Mouse (Mus musculus) kidney, embryonic 15.5 days (tissue): Measurements from ENCODE around the gene Xpo1. TPM values are rescaled to one million over a fixed set of nuclear protein-coding genes. Genes with fewer than 3 reads are reported as not detected.

Experiments
- ATAC-seq: fragments of 200-750 bp; cut with Nextera tagmentation; replicated peaks from 2 replicates; pipeline ENCODE4 v1.8.0; 2017; ENCODE audit warnings: moderate TSS enrichment; ENCODE audit not compliant: low FRiP score
- H3K27ac ChIP-seq: fragments of 300-500 bp; sonication (generic); 2 replicates; pipeline ENCODE4 v1.5.1; 2015; ENCODE audit warnings: mild to moderate bottlenecking, inconsistent platforms
- H3K27me3 ChIP-seq: fragments of 300-500 bp; sonication (generic); 2 replicates; pipeline ENCODE4 v1.6.1; 2015; ENCODE audit warnings: inconsistent platforms
- H3K36me3 ChIP-seq: fragments of 300-500 bp; sonication (generic); 2 replicates; pipeline ENCODE4 v1.6.1; 2015; ENCODE audit warnings: inconsistent platforms
- H3K4me1 ChIP-seq: fragments of 300-500 bp; sonication (generic); 2 replicates; pipeline ENCODE4 v1.6.1; 2015; ENCODE audit warnings: inconsistent platforms
- H3K4me2 ChIP-seq: fragments of 300-500 bp; sonication (generic); 2 replicates; pipeline ENCODE4 v1.6.1; 2015; ENCODE audit warnings: moderate library complexity, mild to moderate bottlenecking, inconsistent platforms
- H3K4me3 ChIP-seq: fragments of 300-500 bp; sonication (generic); replicated peaks from 2 replicates; pipeline ENCODE4 v1.5.1; 2015; ENCODE audit warnings: mild to moderate bottlenecking, inconsistent platforms
- H3K9ac ChIP-seq: fragments of 300-500 bp; sonication (generic); 2 replicates; pipeline ENCODE4 v1.6.1; 2015; ENCODE audit warnings: mild to moderate bottlenecking, inconsistent platforms
- H3K9me3 ChIP-seq: fragments of 300-500 bp; sonication (generic); replicated peaks from 2 replicates; pipeline ENCODE4 v1.6.1; 2016; ENCODE audit warnings: inconsistent platforms
- WGBS: fragments of 180-500 bp; shearing (Covaris S2); methylation state at CpG from one replicate; pipeline ENCODE4 v1.1.7; 2015; ENCODE audit warnings: mixed read lengths; 5-methylcytosine and 5-hydroxymethylcytosine counted together
- polyA plus RNA-seq: library from polyadenylated mRNA; unstranded; fragments of >200 nt; fragmentation: Nextera tagmentation; extraction: Ambion mirVana; gene quantifications from 2 replicates; pipeline ENCODE4 v1.2.1, GENCODE M21; 2015

Gene Xpo1
- 102 and 109 TPM in 2 replicates for polyA plus RNA-seq

DNA sequence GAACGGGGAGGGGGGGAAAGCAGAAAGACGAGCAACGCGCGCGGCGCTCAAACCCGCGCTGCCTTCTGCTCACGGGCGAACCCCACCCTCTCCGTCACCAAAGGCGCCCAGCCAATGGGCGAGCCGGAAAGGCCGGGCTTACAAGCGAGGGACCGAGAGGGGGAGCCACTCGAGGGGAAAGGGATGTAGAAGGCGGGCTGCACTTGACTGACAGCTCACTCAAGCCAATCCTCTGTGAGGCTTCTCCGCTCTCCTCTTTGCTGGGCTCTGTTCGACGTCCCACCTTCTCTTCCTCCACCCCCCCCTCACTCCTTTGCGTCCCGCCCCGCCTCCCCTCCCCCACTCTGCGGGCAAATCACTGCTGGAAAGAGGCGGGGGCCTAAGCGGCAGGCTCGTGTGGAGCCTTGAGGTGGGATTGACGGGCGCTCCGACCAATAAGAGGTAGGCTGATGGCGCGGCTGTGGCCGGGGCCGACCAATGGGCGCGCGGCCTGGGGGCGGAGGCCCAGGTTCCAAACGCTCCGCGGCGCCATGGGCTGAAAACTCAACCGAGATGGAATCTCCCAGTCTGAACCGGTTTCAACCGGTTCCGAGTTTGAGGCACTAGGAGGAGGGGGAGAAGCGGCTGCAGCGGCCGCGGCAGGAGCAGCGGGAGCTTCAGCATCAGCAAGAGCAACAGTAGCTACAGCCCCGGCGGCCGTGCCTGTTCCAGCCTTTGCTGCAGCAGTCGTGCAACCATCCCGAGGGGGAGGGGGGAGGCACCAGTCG, at the start of gene Xpo1:
TSS of gene Xpo1 (plus strand) at position 615 of the 767 bp plus-strand sequence.
- Histone ChIP-seq H3K27ac (peak within 1 kb of the TSS; percentile 100), H3K4me1 (peaks cover 28% of the 10 kb centered on the region), H3K4me2 (peak within 1 kb of the TSS; percentile 74), H3K27me3 (no peaks in the 10 kb centered on the region), H3K9ac (peak within 1 kb of the TSS; percentile 100), H3K36me3 (peaks cover 4% of the 10 kb centered on the region; the same call in 1 of the 2 replicates), H3K4me3 (peak within 1 kb of the TSS; percentile 98), H3K9me3 (no peaks in the 10 kb centered on the region)
- WGBS, result 0% methylated on average over 60 of the region's 60 CpGs
- ATAC-seq, result peak; percentile 98

DNA sequence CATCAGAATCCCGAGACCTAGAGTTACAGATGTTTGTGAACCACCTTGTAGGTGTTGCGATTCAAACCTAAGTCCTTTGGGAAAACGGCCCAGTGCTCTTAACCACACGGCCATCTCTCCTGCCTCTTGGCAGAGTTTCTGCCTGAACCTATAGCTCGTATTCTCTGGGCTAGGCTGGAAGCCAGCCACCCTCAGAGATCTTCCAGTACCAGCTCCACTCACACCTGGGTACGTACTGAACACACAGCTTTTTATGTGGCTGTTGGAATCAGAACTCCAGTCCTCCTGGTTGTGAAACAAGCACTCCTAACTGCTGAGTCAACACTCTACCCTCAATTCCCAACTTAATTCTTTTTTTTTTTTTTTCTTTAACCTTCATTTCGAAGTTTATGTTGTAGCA, 46.1 kb upstream of the Xpo1 start:
- Histone ChIP-seq H3K9me3 (no peaks in the 10 kb centered on the region), H3K9ac (no peak overlapping the region), H3K36me3 (no peaks in the 10 kb centered on the region), H3K27me3 (no peaks in the 10 kb centered on the region), H3K4me2 (no peak overlapping the region), H3K27ac (no peak overlapping the region), H3K4me3 (no peak overlapping the region), H3K4me1 (peaks cover 7% of the 10 kb centered on the region)
- WGBS, result 89% methylated on average over 7 of the region's 7 CpGs
- no peak for ATAC-seq

DNA sequence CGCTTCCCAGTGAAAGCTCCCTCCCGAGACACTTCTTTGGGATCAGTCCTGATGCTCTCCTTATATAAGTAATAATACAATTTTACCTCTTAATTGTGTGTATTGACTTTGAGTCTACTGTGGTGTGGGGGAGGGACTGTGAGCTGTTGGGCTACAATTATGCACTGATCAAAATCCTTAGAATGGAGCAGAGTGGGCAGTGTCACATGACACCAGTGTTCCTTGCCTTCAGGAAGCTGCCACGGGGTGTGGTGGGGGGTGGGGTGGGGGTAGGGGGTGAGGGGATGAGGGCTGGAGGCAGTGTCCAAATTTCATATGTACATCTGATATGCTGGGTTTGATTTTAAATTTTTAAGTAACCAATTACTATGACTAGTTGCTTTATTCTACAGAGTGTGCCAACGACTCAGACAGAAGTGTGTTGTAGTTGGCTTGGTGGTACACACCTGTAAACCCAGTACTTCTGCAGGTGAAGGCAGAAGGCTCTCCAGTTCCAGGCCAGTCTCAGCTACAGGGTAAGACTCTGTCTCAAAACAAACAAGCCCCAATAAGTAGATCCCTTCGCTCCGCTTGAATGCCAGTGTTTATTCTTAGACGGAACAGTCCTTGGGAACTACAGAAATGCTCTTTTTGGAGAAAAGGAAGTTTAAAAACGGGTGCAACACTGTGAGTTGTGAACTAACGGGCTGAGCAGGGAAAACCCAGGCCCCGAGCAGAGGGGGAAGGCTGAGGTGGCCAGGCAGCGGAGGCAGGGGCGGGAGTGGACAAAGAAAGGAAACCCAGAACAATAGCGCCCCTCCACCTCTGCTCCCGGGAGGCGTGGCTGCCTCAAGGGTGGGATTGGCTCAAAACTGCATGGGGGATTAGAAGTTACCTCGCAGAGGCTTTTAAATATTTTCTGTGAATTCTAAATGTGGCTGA, 45.0 kb upstream of the Xpo1 start:
- Histone ChIP-seq H3K4me2 (peak overlapping the region; percentile 59), H3K4me1 (peaks cover 7% of the 10 kb centered on the region), H3K9me3 (no peaks in the 10 kb centered on the region), H3K36me3 (no peaks in the 10 kb centered on the region), H3K4me3 (peak overlapping the region; percentile 38), H3K9ac (peak overlapping the region; percentile 45), H3K27ac (peak overlapping the region; percentile 88), H3K27me3 (no peaks in the 10 kb centered on the region)
- ATAC-seq, result peak; percentile 93
- 13% methylated on average over 16 of the region's 16 CpGs for WGBS

DNA sequence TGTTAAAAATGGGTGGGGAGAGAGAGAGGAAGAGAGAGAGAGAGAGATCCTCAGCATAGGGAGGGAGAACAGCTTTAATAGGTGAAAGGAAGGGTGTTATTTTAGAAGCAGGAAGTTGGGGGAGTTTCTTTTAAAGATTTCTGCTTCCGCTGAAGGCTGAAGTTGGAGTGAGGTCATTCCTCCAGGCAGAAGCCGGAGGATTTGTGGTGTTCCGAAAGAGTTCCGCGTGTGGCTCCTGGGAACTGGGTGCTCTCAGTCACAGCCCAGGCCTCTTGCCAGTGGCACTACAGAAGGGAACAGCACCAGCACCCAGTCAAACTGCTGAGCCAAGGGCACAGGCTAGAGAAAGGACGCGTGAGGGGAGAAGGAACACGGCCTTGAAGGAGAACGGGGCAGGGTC, 38.4 kb upstream of the Xpo1 start:
- H3K4me1 ChIP-seq, result no peaks in the 10 kb centered on the region
- WGBS, result 75% methylated on average over 9 of the region's 9 CpGs
- H3K36me3 ChIP-seq, result no peaks in the 10 kb centered on the region

DNA sequence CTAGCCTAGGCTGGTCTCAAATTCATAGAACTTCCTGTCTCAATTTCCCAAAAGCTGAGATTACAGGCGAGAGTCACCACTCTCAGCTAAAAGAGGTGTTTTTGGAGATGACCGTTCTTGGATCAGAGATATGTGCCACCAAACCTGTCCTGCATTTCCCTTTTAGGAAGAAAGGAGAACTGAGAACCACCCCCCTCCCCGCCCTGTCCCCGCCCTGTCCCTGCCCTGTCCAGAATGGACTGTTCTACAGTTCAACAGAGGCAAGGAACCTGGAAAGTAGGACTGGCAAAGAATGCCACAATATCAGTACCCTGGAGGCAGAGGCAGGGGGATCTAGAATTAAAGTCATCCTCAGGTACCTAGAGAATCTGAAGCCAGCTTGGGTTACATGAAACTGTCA, 19.8 kb upstream of the Xpo1 start:
- WGBS, result 85% methylated on average over 4 of the region's 4 CpGs
- Histone ChIP-seq H3K9ac (no peak overlapping the region), H3K36me3 (no peaks in the 10 kb centered on the region)

More for the DNA sequence above, 38.4 kb upstream of the Xpo1 start:
- Histone ChIP-seq H3K4me3 (no peak overlapping the region), H3K9me3 (no peaks in the 10 kb centered on the region), H3K27ac (peak overlapping the region; percentile 62; the same call in 1 of the 2 replicates), H3K4me2 (no peak overlapping the region), H3K27me3 (no peaks in the 10 kb centered on the region), H3K9ac (no peak overlapping the region)
- ATAC-seq, result no peak

DNA sequence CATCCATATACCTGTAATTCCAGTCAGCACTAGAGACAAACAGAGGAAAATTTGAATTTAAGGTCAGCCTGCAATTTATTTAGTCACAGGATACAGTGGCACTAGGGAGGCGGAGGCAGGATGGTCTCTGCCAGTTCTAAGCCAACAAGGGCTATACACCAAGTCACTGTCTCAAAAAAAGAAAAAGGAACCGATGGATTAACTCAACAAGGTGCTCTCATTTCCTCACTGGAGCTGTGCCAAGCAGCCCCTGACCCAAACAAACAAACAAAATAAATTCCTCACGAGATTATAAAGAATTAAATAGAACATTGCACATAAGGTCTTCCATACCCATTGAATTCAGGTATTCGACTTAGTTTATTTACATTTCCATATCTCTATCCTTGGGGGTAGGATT, 1.9 kb upstream of the Xpo1 start:
- Histone ChIP-seq H3K9me3 (no peaks in the 10 kb centered on the region), H3K9ac (no peak overlapping the region), H3K4me3 (no peak overlapping the region), H3K27me3 (no peaks in the 10 kb centered on the region), H3K4me1 (peaks cover 14% of the 10 kb centered on the region), H3K36me3 (no peaks in the 10 kb centered on the region; the same call in 1 of the 2 replicates), H3K27ac (no peak overlapping the region), H3K4me2 (no peak overlapping the region)
- WGBS, result 86% methylated on average over 4 of the region's 4 CpGs
- no peak for ATAC-seq

More for the DNA sequence above, 19.8 kb upstream of the Xpo1 start:
- ATAC-seq, result no peak
- Histone ChIP-seq H3K4me1 (no peaks in the 10 kb centered on the region), H3K27ac (no peak overlapping the region), H3K9me3 (no peaks in the 10 kb centered on the region), H3K4me2 (no peak overlapping the region), H3K4me3 (no peak overlapping the region), H3K27me3 (no peaks in the 10 kb centered on the region)

DNA sequence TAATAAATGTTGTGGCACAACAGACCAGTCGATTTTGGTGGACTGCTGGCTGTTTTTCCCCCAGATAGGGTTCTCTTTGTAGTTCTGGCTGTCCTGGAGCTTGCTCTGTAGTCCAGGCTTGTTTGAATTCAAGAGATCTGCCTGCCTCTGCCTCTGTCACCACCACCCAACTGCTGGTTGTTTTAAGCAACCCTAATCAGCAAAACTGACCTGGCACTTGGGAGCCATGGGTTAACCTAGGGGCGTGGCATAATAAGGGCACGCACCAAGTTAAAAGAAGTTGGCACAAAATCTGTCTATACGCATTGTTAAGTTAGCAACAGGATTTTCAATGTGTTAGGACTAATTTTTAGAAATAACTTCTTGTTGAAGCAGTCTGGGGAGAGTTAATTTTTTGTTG, 1.3 kb upstream of the Xpo1 start:
- Histone ChIP-seq H3K4me2 (peak overlapping the region; percentile 63), H3K4me3 (peak overlapping the region; percentile 98), H3K4me1 (peaks cover 20% of the 10 kb centered on the region), H3K27ac (peak overlapping the region; percentile 100), H3K36me3 (peaks cover 3% of the 10 kb centered on the region; the same call in 1 of the 2 replicates), H3K9ac (0 out of 2 replicates have a peak overlapping the region, but pooled peaks have one; percentile 59), H3K27me3 (no peaks in the 10 kb centered on the region), H3K9me3 (no peaks in the 10 kb centered on the region)
- WGBS, result 86% methylated on average over 4 of the region's 4 CpGs
- no peak for ATAC-seq

DNA sequence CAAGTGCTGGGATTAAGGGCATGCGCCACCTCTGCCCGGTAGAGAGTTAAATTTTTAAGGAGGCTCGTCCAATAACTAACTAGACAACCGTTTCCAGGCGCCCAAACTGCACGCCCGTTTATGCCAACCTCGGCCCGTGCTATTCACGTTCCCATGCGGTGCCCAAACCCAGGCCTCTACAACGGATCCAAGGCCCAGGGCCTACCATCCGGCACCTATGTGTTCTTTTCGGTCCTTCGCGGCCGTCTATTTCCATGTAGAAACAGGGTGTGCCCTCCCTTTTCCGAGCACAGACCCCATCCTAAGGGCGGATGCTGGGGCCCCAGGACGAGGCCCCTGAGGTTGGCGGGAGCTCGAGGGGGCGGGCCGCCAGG, 801 bp upstream of the Xpo1 start:
- no peaks in the 10 kb centered on the region for H3K27me3 ChIP-seq
- peak overlapping the region; percentile 98 for H3K4me3 ChIP-seq
- ATAC-seq, result no peak
- H3K27ac ChIP-seq, result peak overlapping the region; percentile 100
- H3K9me3 ChIP-seq, result no peaks in the 10 kb centered on the region
- H3K36me3 ChIP-seq, result peaks cover 4% of the 10 kb centered on the region; the same call in 1 of the 2 replicates
- WGBS, result 2% methylated on average over 24 of the region's 24 CpGs
- H3K4me2 ChIP-seq, result peak overlapping the region; percentile 63
- H3K9ac ChIP-seq, result peak overlapping the region; percentile 59
- peaks cover 22% of the 10 kb centered on the region for H3K4me1 ChIP-seq

DNA sequence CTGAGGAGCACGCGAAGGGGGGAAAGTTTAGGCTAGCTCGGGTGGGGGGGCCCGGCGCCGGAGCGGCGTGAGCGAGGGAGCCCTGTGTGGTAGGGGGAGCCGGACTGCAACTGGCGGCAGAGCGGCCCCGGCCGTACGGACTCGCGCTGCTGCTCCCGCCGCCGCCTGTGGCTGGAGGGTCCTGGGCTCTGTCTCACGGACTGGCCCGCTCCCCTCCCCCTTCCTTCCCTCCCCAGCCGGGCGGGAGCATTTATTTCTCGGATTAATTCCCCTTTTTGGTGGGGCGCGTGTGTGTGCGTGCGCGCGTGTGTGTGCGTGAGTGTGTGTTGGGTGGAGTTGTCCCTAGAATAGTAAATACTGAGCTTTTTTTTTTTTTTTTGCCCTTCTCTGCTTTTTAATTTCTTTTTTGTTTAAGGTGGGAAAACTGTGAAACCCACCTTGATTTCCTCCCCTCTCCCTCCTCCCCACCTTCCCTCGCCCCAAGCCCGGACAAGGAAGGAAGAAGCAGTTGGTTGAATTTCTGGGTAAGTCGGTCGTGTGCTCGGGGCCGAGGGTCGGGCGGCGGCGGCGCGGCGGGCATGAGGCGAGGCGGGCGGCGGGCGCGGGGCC, 457 bp downstream of the Xpo1 start:
- no peaks in the 10 kb centered on the region for H3K9me3 ChIP-seq
- H3K4me2 ChIP-seq, result peak overlapping the region; percentile 74
- ATAC-seq, result peak; percentile 38
- H3K4me3 ChIP-seq, result peak overlapping the region; percentile 98
- peak overlapping the region; percentile 100 for H3K9ac ChIP-seq
- under 1% methylated on average over 43 of the region's 51 CpGs for WGBS
- no peaks in the 10 kb centered on the region for H3K27me3 ChIP-seq
- H3K4me1 ChIP-seq, result peaks cover 30% of the 10 kb centered on the region
- H3K27ac ChIP-seq, result peak overlapping the region; percentile 100
- peaks cover 7% of the 10 kb centered on the region; the same call in 1 of the 2 replicates for H3K36me3 ChIP-seq

DNA sequence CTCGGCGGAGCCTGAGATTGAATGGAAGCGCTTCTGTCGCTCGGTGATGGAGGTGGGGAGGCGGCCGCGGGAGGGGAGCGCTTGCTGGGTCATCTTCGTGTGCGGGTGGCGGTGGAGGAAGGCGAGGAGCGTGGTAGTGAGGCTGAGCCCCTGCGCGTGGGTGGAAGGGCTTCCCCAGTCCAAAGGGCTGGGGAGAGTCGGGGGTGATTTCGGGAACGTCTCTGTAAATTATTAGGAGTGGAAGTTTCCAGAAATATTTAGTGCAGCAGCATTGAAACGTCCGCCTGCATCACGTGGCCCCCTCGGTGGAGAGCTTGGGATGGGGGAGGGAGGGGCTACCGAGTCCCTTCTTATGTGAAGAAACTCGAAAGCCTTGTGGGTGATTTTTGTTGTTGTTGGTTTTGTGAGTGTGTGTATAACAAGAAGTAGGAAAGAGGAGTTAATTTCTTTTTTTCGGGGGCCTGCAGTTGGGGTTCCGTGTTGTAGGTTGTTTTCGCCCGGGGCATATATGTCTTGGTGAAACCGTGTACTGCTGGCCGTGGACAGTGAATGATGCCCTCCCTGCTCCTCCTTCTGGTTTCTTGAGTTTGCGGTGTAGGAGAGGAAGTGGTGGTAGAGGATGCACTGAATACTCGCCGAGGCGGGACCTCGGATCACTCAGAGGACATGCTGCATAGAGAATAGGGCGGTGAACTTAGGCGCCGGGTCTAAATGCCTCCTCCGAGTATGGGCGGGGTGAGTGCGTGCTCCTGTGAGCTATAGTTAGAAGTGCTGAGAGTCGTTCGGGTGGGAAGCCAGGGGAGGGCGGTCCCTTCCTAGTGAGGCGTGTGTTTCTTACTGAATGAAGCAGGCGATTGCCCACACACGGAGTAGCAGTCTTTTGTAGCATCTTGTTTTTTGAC, 1.2 kb downstream of the Xpo1 start:
- peak overlapping the region; percentile 100 for H3K27ac ChIP-seq
- peak overlapping the region; percentile 74 for H3K4me2 ChIP-seq
- peak; percentile 1; the same call in 1 of the 2 replicates for ATAC-seq
- H3K4me3 ChIP-seq, result peak overlapping the region; percentile 98
- peaks cover 30% of the 10 kb centered on the region for H3K4me1 ChIP-seq
- peak overlapping the region; percentile 100 for H3K9ac ChIP-seq
- under 1% methylated on average over 48 of the region's 48 CpGs for WGBS
- H3K36me3 ChIP-seq, result peaks cover 14% of the 10 kb centered on the region
- no peaks in the 10 kb centered on the region for H3K9me3 ChIP-seq
- no peaks in the 10 kb centered on the region for H3K27me3 ChIP-seq

DNA sequence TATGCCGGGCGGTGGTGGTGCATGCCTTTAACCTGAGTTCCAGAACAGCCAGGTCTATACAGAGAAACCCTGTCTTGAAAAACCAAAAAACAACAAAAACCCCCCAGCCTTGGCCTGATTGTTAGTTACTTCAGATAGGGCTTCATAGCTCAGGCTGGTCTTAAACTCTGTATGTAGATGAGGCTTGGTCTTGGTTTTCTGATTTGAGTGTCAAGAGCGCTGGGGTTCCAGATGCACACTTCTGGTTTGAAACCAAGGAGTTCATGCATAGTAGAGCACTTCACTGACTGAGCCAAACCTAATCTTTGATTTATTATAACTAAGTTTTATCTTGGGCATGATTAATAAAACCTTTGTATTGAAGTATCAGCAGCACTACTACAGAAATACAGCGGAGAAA, 3.2 kb downstream of the Xpo1 start:
- Histone ChIP-seq H3K27ac (no peak overlapping the region), H3K4me3 (peak overlapping the region; percentile 23; the same call in 1 of the 2 replicates), H3K36me3 (peaks cover 34% of the 10 kb centered on the region), H3K4me2 (peak overlapping the region; percentile 74), H3K27me3 (no peaks in the 10 kb centered on the region), H3K4me1 (peaks cover 30% of the 10 kb centered on the region), H3K9me3 (no peaks in the 10 kb centered on the region), H3K9ac (no peak overlapping the region)
- WGBS, result 89% methylated on average over 4 of the region's 4 CpGs
- ATAC-seq, result no peak
